Mouse (Mus musculus) thymus, adult 2 months (tissue): ENCODE measurements around the gene Plcb2. TPM values are rescaled to one million over a fixed set of nuclear protein-coding genes. Genes with fewer than 3 reads are reported as not detected.

ENCODE experiments used
- DNase-seq: peaks from one replicate; pipeline ENCODE4 v3.0.0; 2021
- H3K27ac ChIP-seq: fragments of 200-500 bp; 2 replicates; pipeline ENCODE4 v1.5.1; 2012; ENCODE audit warnings: low read length, control low read depth; ENCODE audit not compliant: control insufficient read depth, insufficient read depth
- H3K27me3 ChIP-seq: fragments of 200-500 bp; 2 replicates; pipeline ENCODE4 v1.6.1; 2012; ENCODE audit warnings: mild to moderate bottlenecking, low read length, moderate library complexity, mixed read lengths; ENCODE audit not compliant: control insufficient read depth, insufficient read depth
- H3K36me3 ChIP-seq: fragments of 200-500 bp; 2 replicates; pipeline ENCODE4 v1.6.1; 2012; ENCODE audit warnings: mild to moderate bottlenecking, low read length, moderate library complexity; ENCODE audit not compliant: control insufficient read depth, insufficient read depth
- H3K4me1 ChIP-seq: fragments of 200-500 bp; replicated peaks from 2 replicates; pipeline ENCODE4 v1.6.1; 2012; ENCODE audit warnings: low read length; ENCODE audit not compliant: control insufficient read depth, insufficient read depth
- H3K4me3 ChIP-seq: fragments of 200-500 bp; 2 replicates; pipeline ENCODE4 v1.5.1; 2012; ENCODE audit warnings: mild to moderate bottlenecking, low read length, control low read depth, moderate library complexity; ENCODE audit not compliant: control insufficient read depth, insufficient read depth
- CTCF ChIP-seq: fragments of 200-500 bp; IDR thresholded peaks from 2 replicates; pipeline ENCODE4 v1.5.1; 2012; ENCODE audit warnings: mild to moderate bottlenecking, control low read depth, low read length, moderate library complexity, borderline replicate concordance; ENCODE audit not compliant: control insufficient read depth, poor library complexity, insufficient read depth; ENCODE audit errors: extremely low read depth
- POLR2A ChIP-seq: fragments of 200-500 bp; IDR thresholded peaks from 2 replicates; pipeline ENCODE4 v1.6.1; 2012; ENCODE audit warnings: mild to moderate bottlenecking, low read length, control low read depth, moderate library complexity; ENCODE audit not compliant: control insufficient read depth, poor library complexity, insufficient read depth; ENCODE audit errors: extremely low read depth
- WGBS: fragments of 180-500 bp; shearing (Covaris S2); methylation state at CpG from one replicate; pipeline ENCODE4 v1.1.7; 2018; 5-methylcytosine and 5-hydroxymethylcytosine counted together
- polyA plus RNA-seq: library from polyadenylated mRNA; depleted of rRNA; stranded (reverse); fragments of >200 nt; gene quantifications from 2 replicates; pipeline ENCODE4 v1.2.3, GENCODE M21; 2012

Gene Plcb2
- polyA plus RNA-seq, 1 experiment = 94.4 TPM

DNA sequence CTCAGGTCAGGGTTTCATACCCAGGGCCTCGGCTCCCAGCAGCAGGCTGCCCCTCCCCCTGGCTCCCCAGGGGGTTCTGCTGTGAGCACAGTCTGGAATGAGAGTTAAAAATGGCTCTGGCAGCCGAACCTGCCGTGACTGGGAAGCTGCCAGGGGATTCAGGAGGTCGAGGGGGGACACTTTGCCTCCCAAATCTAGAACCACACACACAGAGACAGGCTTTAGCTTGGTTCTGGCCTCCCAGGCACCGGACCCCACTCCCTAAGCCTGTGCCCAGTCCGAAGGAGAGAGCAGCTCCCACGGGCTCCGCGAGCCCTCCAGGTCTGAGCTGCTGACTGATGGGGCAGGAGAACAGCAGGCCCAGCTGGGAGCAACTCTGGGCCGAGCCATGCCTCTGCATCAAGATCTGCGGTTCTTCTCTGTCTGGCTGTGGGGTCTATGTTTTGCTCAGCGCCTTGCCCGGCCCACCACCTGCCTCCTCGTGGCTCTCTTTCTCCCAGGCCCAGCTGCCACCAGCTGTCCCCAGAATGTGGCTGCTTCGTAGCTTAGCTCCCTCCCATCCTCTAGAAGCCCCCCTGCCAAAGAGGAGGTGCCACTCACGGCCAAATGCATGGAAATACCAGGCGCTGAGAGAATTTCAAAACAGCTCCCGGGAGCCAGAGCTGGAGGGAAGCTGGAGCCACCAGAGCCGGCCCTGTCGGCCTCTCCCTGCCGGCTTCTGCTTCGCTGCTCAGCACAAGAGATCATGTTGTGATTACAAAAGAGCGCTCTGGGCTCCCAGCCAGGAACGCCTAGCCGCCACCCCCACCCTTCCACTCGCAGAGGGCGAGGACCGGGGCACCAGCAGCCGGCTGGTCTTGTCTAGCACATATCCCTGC, 33.9 kb upstream of the Plcb2 start, which contains the start of gene Ccdc9b:
TSS of gene Ccdc9b (minus strand) at position 756 of the 878 bp plus-strand sequence.
- peak; percentile 64 for DNase-seq
- 17% methylated on average over 29 of the region's 29 CpGs for WGBS
- Histone ChIP-seq H3K4me1 (peaks cover 35% of the 10 kb centered on the region), H3K4me3 (no peak within 1 kb of the TSS), H3K27me3 (no peaks in the 10 kb centered on the region), H3K27ac (0 out of 2 replicates have a peak within 1 kb of the TSS, but pooled peaks have one; percentile 7), H3K36me3 (no peaks in the 10 kb centered on the region)
- TF ChIP-seq CTCF = peak; percentile 28; the same call in 1 of the 2 replicates
- no peak for TF ChIP-seq POLR2A

DNA sequence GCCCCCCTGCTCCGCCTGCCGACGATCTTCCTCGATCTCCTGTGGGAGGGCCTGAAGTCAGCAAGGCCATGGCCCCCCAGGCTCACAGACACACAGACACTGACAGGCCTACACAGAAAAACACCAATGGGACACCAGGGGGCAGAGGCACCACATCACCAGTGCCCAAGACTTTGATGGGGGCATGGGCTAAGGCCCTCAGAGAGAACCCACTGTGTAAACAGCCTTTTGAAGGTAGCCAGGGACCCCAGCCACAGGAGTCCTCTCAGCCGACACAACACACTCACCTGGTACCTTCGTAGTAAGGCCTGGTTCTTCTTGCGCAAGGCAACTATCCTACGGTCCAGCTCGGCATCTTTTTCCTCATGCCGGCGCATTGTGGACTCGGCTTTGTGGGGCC, 33.1 kb upstream of the Plcb2 start:
- Histone ChIP-seq H3K27me3 (no peaks in the 10 kb centered on the region), H3K4me3 (no peak overlapping the region), H3K36me3 (no peaks in the 10 kb centered on the region), H3K4me1 (peaks cover 31% of the 10 kb centered on the region), H3K27ac (no peak overlapping the region)
- TF ChIP-seq POLR2A (no peak), CTCF (no peak)
- DNase-seq = no peak
- 96% methylated on average over 12 of the region's 12 CpGs for WGBS

DNA sequence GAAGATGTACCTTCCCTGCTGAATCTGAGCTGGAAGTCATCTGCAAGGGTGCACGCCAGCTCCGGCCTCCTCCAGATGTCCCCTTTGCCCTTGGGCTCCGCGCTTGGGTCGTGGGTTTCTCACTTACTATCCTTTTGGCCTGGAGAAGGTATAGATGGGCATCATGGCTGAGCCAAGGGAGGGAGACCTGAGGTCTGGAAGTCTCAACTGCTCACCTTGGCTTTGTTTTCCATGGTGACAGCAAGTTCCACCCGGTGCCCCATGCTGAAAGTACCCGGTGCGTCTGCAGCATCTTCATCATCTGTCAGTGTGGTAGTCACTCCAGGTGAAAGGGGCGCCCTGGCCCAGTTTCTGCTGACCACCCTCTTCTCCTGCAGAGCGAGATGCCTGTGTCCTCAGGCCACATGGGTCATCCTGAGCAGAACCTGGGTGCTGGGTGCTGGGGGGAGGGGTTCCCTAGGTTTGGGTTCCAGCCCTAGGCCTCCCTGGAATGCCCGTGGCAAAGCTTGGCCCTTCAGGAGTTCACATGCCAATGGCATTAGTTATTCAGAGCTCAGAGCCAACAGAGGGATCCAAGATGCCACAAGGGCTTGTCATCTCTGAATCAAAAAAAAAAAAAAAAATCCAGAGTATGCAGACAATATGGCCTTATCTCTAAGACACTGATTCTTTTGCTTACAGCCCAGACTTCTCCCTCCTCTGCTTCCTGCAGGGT, 32.2 kb upstream of the Plcb2 start:
- H3K4me3 ChIP-seq = no peak overlapping the region
- no peak overlapping the region for H3K27ac ChIP-seq
- H3K4me1 ChIP-seq = peaks cover 27% of the 10 kb centered on the region
- H3K27me3 ChIP-seq = no peaks in the 10 kb centered on the region
- WGBS = 94% methylated on average over 11 of the region's 11 CpGs
- no peak for DNase-seq
- no peaks in the 10 kb centered on the region for H3K36me3 ChIP-seq
- TF ChIP-seq CTCF (no peak), POLR2A (no peak)

DNA sequence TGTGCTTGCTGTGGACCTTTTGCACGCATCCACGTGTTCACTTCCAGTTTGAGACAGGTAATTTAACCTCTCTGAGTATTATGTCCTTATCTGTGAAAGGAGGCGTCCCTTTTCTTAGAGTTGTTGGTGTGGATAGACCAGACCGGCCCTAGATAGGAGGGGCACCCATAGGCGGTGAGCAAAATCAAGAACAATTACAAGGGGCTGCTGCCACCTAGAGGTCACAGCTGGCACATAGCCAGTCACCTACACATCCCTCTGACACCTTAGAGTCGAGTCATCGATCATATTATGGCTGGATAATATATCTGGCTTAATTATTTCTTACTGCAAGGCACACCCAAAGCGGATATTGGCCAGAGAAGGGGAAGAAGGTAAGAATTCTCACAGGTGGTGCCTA, 31.6 kb upstream of the Plcb2 start:
- TF ChIP-seq CTCF (peak; percentile 46; the same call in 1 of the 2 replicates), POLR2A (no peak)
- H3K4me1 ChIP-seq = peaks cover 27% of the 10 kb centered on the region
- no peak overlapping the region for H3K4me3 ChIP-seq
- H3K27ac ChIP-seq = no peak overlapping the region
- WGBS = 10% methylated on average over 8 of the region's 8 CpGs
- H3K27me3 ChIP-seq = no peaks in the 10 kb centered on the region
- H3K36me3 ChIP-seq = no peaks in the 10 kb centered on the region
- DNase-seq = peak; percentile 84

DNA sequence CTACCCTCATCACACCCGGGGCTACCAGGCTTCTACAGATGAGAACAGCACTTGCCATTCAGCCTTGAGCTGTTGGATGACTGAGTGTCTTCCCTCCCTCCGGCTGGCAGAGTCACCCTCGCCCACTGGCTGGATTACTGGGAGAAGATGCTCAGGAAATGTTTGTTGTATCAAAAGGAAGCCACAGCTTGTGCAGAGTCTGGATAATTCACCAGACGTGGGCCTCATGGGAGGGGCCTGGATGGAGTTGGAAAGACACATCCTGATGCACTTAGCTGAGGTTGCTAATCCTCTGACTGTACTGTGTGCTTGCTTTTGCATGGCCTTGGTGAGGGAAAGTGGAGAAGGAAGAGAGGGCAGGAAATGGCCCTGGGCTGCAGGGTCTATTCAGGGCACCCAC, 27.9 kb upstream of the Plcb2 start:
- Histone ChIP-seq H3K27ac (no peak overlapping the region), H3K4me3 (no peak overlapping the region), H3K36me3 (no peaks in the 10 kb centered on the region), H3K27me3 (no peaks in the 10 kb centered on the region), H3K4me1 (0 out of 2 replicates have a peak, but pooled peaks cover 2% of the 10 kb centered on the region)
- 85% methylated on average over 4 of the region's 4 CpGs for WGBS
- TF ChIP-seq CTCF (no peak), POLR2A (no peak)
- no peak for DNase-seq

DNA sequence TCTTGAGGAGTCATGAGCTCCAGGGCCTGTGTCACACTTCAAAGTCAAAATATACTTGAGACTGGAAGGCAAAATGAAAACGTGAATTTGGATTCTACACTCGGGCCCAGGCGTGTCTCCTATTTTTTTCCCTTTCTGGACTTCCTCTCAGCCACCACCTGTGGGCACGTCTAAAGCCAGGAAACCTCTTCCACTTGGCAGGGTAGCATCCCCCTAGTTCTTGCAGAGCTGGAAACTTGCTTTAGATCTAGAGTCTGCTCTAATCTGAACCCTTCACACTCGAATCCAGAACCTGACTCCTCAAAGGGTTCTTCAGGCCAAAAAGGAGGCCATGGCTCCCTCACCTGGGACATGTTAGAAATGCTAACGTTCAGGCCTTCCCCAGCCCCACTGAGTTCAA, 27.2 kb upstream of the Plcb2 start:
- Histone ChIP-seq H3K36me3 (no peaks in the 10 kb centered on the region), H3K27me3 (no peaks in the 10 kb centered on the region), H3K4me3 (no peak overlapping the region), H3K4me1 (peaks cover 7% of the 10 kb centered on the region), H3K27ac (no peak overlapping the region)
- no peak for DNase-seq
- TF ChIP-seq CTCF (no peak), POLR2A (no peak)
- WGBS = 84% methylated on average over 6 of the region's 6 CpGs
